Mouse (Mus musculus): Measurements from ENCODE around the gene Asb3. TPM values are rescaled to one million over a fixed set of nuclear protein-coding genes. Genes with fewer than 3 reads are reported as not detected.

Asb3 gene
- polyA plus RNA-seq (2012; rRNA removed), result 1.7 and 2.1 TPM in 2 replicates

- WGBS, result 7% methylated on average over 41 of the region's 41 CpGs
- DNase-seq (ENCODE audit: low read depth, low spot score), result no peak
Observed at GRCm38 (mm10) chr11:30885171-30885871, at the start of gene Asb3, which contains the start of gene Gpr75. TSS of gene Asb3 (plus strand) at chr11:30885416. TSS of gene Gpr75 (plus strand) at chr11:30885358.

GRCm38 (mm10) chr11:30838793-30839192, 46.4 kb upstream of the Asb3 start:
- 94% methylated on average over 2 of the region's 2 CpGs for WGBS
- DNase-seq (ENCODE audit: low read depth, low spot score), result no peak

- 92% methylated on average over 1 of the region's 1 CpGs for WGBS
- no peak for DNase-seq (ENCODE audit: low read depth, low spot score)
Observed at GRCm38 (mm10) chr11:30844355-30844754, 40.9 kb upstream of the Asb3 start.

- peak; percentile 54 for DNase-seq (ENCODE audit: low read depth, low spot score)
Observed at GRCm38 (mm10) chr11:30872425-30872824, 12.8 kb upstream of the Asb3 start.

GRCm38 (mm10) chr11:30888153-30888552, 2.9 kb downstream of the Asb3 start:
- 83% methylated on average over 2 of the region's 2 CpGs for WGBS
- no peak for DNase-seq (ENCODE audit: low read depth, low spot score)

GRCm38 (mm10) chr11:30896201-30896600, 11.0 kb downstream of the Asb3 start:
- WGBS, result 100% methylated on average over 1 of the region's 1 CpGs
- no peak for DNase-seq (ENCODE audit: low read depth, low spot score)

GRCm38 (mm10) chr11:30899312-30899711, 14.1 kb downstream of the Asb3 start:
- no peak for DNase-seq (ENCODE audit: low read depth, low spot score)

- 89% methylated on average over 3 of the region's 3 CpGs for WGBS
- DNase-seq (ENCODE audit: low read depth, low spot score), result no peak
Observed at GRCm38 (mm10) chr11:30912311-30912710, 27.1 kb downstream of the Asb3 start.

GRCm38 (mm10) chr11:30920641-30921040, 35.4 kb downstream of the Asb3 start:
- WGBS, result 84% methylated on average over 1 of the region's 1 CpGs
- DNase-seq (ENCODE audit: low read depth, low spot score), result no peak

- DNase-seq (ENCODE audit: low read depth, low spot score), result no peak
- 95% methylated on average over 3 of the region's 3 CpGs for WGBS
Observed at GRCm38 (mm10) chr11:30923283-30923682, 38.1 kb downstream of the Asb3 start.

- no peak for DNase-seq (ENCODE audit: low read depth, low spot score)
Observed at GRCm38 (mm10) chr11:30928079-30928478, 42.9 kb downstream of the Asb3 start.

- DNase-seq (ENCODE audit: low read depth, low spot score), result no peak
- 95% methylated on average over 1 of the region's 1 CpGs for WGBS
Observed at GRCm38 (mm10) chr11:30928498-30928897, 43.3 kb downstream of the Asb3 start.

- 82% methylated on average over 2 of the region's 2 CpGs for WGBS
- no peak for DNase-seq (ENCODE audit: low read depth, low spot score)
Observed at GRCm38 (mm10) chr11:30943522-30943921, 58.3 kb downstream of the Asb3 start.

- DNase-seq (ENCODE audit: low read depth, low spot score), result peak; percentile 31
- 19% methylated on average over 5 of the region's 5 CpGs for WGBS
Observed at GRCm38 (mm10) chr11:30952829-30953228, 67.6 kb downstream of the Asb3 start.

- under 1% methylated on average over 31 of the region's 32 CpGs for WGBS
- DNase-seq (ENCODE audit: low read depth, low spot score), result peak; percentile 21
Observed at GRCm38 (mm10) chr11:30953469-30954154, 68.4 kb downstream of the Asb3 start.

GRCm38 (mm10) chr11:30954279-30954725, 69.1 kb downstream of the Asb3 start, which contains the start of gene Erlec1:
TSS of gene Erlec1 (minus strand) at chr11:30954335.
- DNase-seq (ENCODE audit: low read depth, low spot score), result peak; percentile 67
- 0% methylated on average over 40 of the region's 40 CpGs for WGBS

- WGBS, result 31% methylated on average over 2 of the region's 2 CpGs
- no peak for DNase-seq (ENCODE audit: low read depth, low spot score)
Observed at GRCm38 (mm10) chr11:30985237-30985636, 100.0 kb downstream of the Asb3 start.

GRCm38 (mm10) chr11:30985877-30986624, 100.8 kb downstream of the Asb3 start, which contains the start of gene Chac2:
TSS of gene Chac2 (minus strand) at chr11:30986350.
- under 1% methylated on average over 22 of the region's 22 CpGs for WGBS

GRCm38 (mm10) chr11:30986625-30987017, 101.4 kb downstream of the Asb3 start:
- no peak for DNase-seq (ENCODE audit: low read depth, low spot score)
- 0% methylated on average over 2 of the region's 2 CpGs for WGBS

More at GRCm38 (mm10) chr11:30985877-30986624, 100.8 kb downstream of the Asb3 start, which contains the start of gene Chac2:
- DNase-seq (ENCODE audit: low read depth, low spot score), result peak; percentile 76

GRCm38 (mm10) chr11:30996670-30997069, 111.5 kb downstream of the Asb3 start:
- no peak for DNase-seq (ENCODE audit: low read depth, low spot score)
- 83% methylated on average over 3 of the region's 3 CpGs for WGBS
